In the genomic region with DNA sequence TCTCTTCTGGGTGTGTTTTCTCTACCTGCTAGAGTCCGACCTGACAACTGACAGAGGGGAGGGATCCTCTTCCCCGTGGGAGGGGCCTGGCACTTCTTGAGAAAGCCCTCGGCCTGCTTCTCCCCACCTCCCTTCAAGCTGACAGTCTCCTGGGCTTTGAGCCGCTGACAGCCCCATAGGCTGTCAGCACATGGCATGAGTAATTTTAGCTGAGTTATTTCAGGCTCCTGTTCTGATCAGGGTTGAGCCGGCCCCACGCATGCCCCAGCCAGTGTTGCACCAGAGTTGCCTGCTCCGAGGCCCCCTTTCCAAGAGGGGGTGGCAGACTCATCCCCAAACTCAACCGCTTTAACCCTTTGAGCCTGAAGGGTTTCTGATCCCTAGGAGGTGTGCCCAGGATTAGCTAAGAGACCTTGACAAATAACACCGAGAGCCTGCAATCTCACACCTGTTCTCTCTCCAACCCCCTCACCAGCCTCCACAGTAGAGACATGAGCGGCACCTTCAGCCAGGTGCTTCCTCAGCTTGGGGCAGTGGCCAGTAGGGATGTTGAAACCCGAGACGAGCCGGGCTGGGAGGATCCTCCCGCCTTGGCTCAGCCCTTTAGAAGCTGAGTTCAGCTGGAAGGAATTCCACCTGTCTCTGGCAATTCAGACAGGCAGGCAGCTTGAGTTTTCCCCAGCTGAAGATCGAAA, we compare ENCODE assay signal across 8 mouse cellular contexts. TPM values are rescaled to one million over a fixed set of nuclear protein-coding genes. Genes with fewer than 3 reads are reported as not detected.
DNase-seq lines count a peak whose midpoint lies in the region; ATAC-seq and TF ChIP-seq lines count a peak whose summit lies in the region.

No protein-coding gene starts in this region.

- 0 out of 2 replicates have a peak, but pooled peaks cover 5% of the 10 kb centered on the region for H3K36me3 ChIP-seq in lung, postnatal 0 days (ENCODE audit: insufficient read depth, low read length)
- H3K36me3 ChIP-seq in stomach, postnatal 0 days (ENCODE audit: control insufficient read depth, insufficient read depth, low read length), result no peaks in the 10 kb centered on the region; the same call in 1 of the 2 replicates

- H3K27me3 ChIP-seq in lung, postnatal 0 days (replicated peaks; ENCODE audit: insufficient read depth, low read length), result no peaks in the 10 kb centered on the region; the same call in 1 of the 2 replicates
- H3K27me3 ChIP-seq in stomach, postnatal 0 days (ENCODE audit: control insufficient read depth, insufficient read depth, low read length), result no peaks in the 10 kb centered on the region

- no peak overlapping the region for H3K27ac ChIP-seq in lung, postnatal 0 days (ENCODE audit: low read length)
- H3K27ac ChIP-seq in stomach, postnatal 0 days (replicated peaks), result 0 out of 2 replicates have a peak overlapping the region, but pooled peaks have one; percentile 18

- no peak for ATAC-seq in lung, postnatal 0 days
- ATAC-seq in stomach, postnatal 0 days (ENCODE audit: low FRiP score, low TSS enrichment), result no peak

- H3K9ac ChIP-seq in lung, postnatal 0 days (replicated peaks; ENCODE audit: low read depth), result no peak overlapping the region
- H3K9ac ChIP-seq in stomach, postnatal 0 days (ENCODE audit: low read length), result no peak overlapping the region

- peaks cover 15% of the 10 kb centered on the region; the same call in 1 of the 2 replicates for H3K4me1 ChIP-seq in lung, postnatal 0 days (ENCODE audit: insufficient read depth, low read depth, low read length)
- H3K4me1 ChIP-seq in lung, adult 2 months (ENCODE audit: control insufficient read depth, insufficient read depth, low read length), result peaks cover 12% of the 10 kb centered on the region
- peaks cover 8% of the 10 kb centered on the region; the same call in 1 of the 2 replicates for H3K4me1 ChIP-seq in stomach, postnatal 0 days (replicated peaks; ENCODE audit: control insufficient read depth, insufficient read depth)

- H3K9me3 ChIP-seq in lung, postnatal 0 days (ENCODE audit: low read length), result no peaks in the 10 kb centered on the region
- no peaks in the 10 kb centered on the region for H3K9me3 ChIP-seq in stomach, postnatal 0 days (ENCODE audit: control insufficient read depth, low read length)

- TF ChIP-seq EP300 in lung, postnatal 0 days (IDR thresholded peaks at IDR 0.05), result no peak
- TF ChIP-seq EP300 in stomach, postnatal 0 days (optimal IDR thresholded peaks at IDR 0.05), result no peak

- H3K4me2 ChIP-seq in lung, postnatal 0 days (replicated peaks; ENCODE audit: low read depth, low read length), result 0 out of 2 replicates have a peak overlapping the region, but pooled peaks have one; percentile 3
- H3K4me2 ChIP-seq in stomach, postnatal 0 days (replicated peaks; ENCODE audit: low read depth), result 0 out of 2 replicates have a peak overlapping the region, but pooled peaks have one; percentile 17

- no peak for TF ChIP-seq CTCF in lung, postnatal 0 days (IDR thresholded peaks at IDR 0.05)
- no peak for TF ChIP-seq CTCF in lung, adult 2 months (IDR thresholded peaks at IDR 0.05; ENCODE audit: insufficient read depth, low read length)
- TF ChIP-seq CTCF in stomach, postnatal 0 days (IDR thresholded peaks at IDR 0.05; ENCODE audit: low read depth), result no peak

- TF ChIP-seq POLR2A in lung, adult 2 months (IDR thresholded peaks at IDR 0.05; ENCODE audit: borderline replicate concordance, extremely low read depth, low read depth, low read length), result no peak

- no peak overlapping the region for H3K4me3 ChIP-seq in lung, postnatal 0 days (ENCODE audit: low read depth, low read length)
- no peak overlapping the region for H3K4me3 ChIP-seq in lung, adult 2 months (replicated peaks; ENCODE audit: extremely low read depth, low read depth, low read length)
- H3K4me3 ChIP-seq in stomach, postnatal 0 days (ENCODE audit: low read depth, low read length), result no peak overlapping the region

- peak; percentile 60 to 77 for DNase-seq in adrenal gland, adult (ENCODE audit: inconsistent age in 2 of 2, low spot score in 1 of 2)
- DNase-seq in adrenal gland, adult 8-10 months, result no peak
- DNase-seq in lung, postnatal 0 days (ENCODE audit: low spot score), result peak; percentile 48
- no peak for DNase-seq in lung, adult 2 months
- DNase-seq in heart, adult 9 months (ENCODE audit: low spot score in 2 of 2), result peak; percentile 75
- peak; percentile 35 to 71 for DNase-seq in kidney, postnatal 4 days
- DNase-seq in stomach, postnatal 0 days (ENCODE audit: low spot score), result peak; percentile 49
- DNase-seq in thymus, postnatal 25 days, result no peak

- WGBS in lung, postnatal 0 days, result 10% methylated on average over 15 of the region's 15 CpGs
- WGBS in lung, adult 2 months, result 32% methylated on average over 15 of the region's 15 CpGs
- 12% methylated on average over 15 of the region's 15 CpGs for WGBS in stomach, postnatal 0 days

RNA-seq across cellular contexts. Expression of a gene that starts 13.6 kb away (rescaled TPM):
- under 1 TPM in 2 of 4 experiments, not detected in 2; 0.10 to 0.31 TPM for total RNA-seq in adrenal gland, adult 8-10 months (2022)
- polyA plus RNA-seq in lung, postnatal 0 days (2015; fragmentation: Nextera tagmentation; extraction: Ambion mirVana), result 0.08 TPM in 1 of 2 replicates, not detected in the other
- polyA plus RNA-seq in lung, adult 2 months (2012; rRNA removed), result 0.25 and 0.34 TPM in 2 replicates
- not detected in 2 replicates for polyA plus RNA-seq in stomach, postnatal 0 days (2015; fragmentation: Nextera tagmentation; extraction: Ambion mirVana)

RNA-seq across cellular contexts. Expression of a gene that starts 19.1 kb away (rescaled TPM):
- 10 to 100 TPM; 13.7 to 22.0 (median 18.7) TPM for total RNA-seq in adrenal gland, adult 8-10 months (2022)
- 9.8 and 10.3 TPM in 2 replicates for polyA plus RNA-seq in lung, postnatal 0 days (2015; fragmentation: Nextera tagmentation; extraction: Ambion mirVana)
- 29.0 and 31.0 TPM in 2 replicates for polyA plus RNA-seq in lung, adult 2 months (2012; rRNA removed)
- 5.3 and 6.5 TPM in 2 replicates for polyA plus RNA-seq in stomach, postnatal 0 days (2015; fragmentation: Nextera tagmentation; extraction: Ambion mirVana)

RNA-seq across cellular contexts. Expression of a gene that starts 21.1 kb away (rescaled TPM):
- 10 to 100 TPM; 39.1 to 77.6 (median 51.7) TPM for total RNA-seq in adrenal gland, adult 8-10 months (2022)
- 11.0 TPM in 2 replicates for polyA plus RNA-seq in lung, postnatal 0 days (2015; fragmentation: Nextera tagmentation; extraction: Ambion mirVana)
- 5.7 and 9.2 TPM in 2 replicates for polyA plus RNA-seq in lung, adult 2 months (2012; rRNA removed)
- 11.6 and 20.2 TPM in 2 replicates for polyA plus RNA-seq in stomach, postnatal 0 days (2015; fragmentation: Nextera tagmentation; extraction: Ambion mirVana)

RNA-seq across cellular contexts. Expression of a gene that starts 25.4 kb away (rescaled TPM):
- total RNA-seq in adrenal gland, adult 8-10 months (2022), result 1 to 10 TPM in 1 of 4 experiments, under 1 TPM in 3; 0.20 to 1.1 (median 0.93) TPM
- 0.29 and 0.30 TPM in 2 replicates for polyA plus RNA-seq in lung, postnatal 0 days (2015; fragmentation: Nextera tagmentation; extraction: Ambion mirVana)
- polyA plus RNA-seq in lung, adult 2 months (2012; rRNA removed), result 0.27 TPM in 1 of 2 replicates, not detected in the other
- polyA plus RNA-seq in stomach, postnatal 0 days (2015; fragmentation: Nextera tagmentation; extraction: Ambion mirVana), result 0.05 TPM in 1 of 2 replicates, not detected in the other

RNA-seq across cellular contexts. Expression of a gene that starts 25.4 kb away (rescaled TPM):
- total RNA-seq in adrenal gland, adult 8-10 months (2022), result 10 to 100 TPM; 29.8 to 36.7 (median 31.5) TPM
- polyA plus RNA-seq in lung, postnatal 0 days (2015; fragmentation: Nextera tagmentation; extraction: Ambion mirVana), result 18.8 and 19.0 TPM in 2 replicates
- polyA plus RNA-seq in lung, adult 2 months (2012; rRNA removed), result 24.6 and 25.0 TPM in 2 replicates
- polyA plus RNA-seq in stomach, postnatal 0 days (2015; fragmentation: Nextera tagmentation; extraction: Ambion mirVana), result 22.0 and 22.2 TPM in 2 replicates

Comparison
In these comparisons a context has a peak if more than half of its experiments do, and no peak if none do; other contexts are left out.
1. DNase-seq: peak in adrenal gland, adult (2 of 2), lung, postnatal 0 days (single experiment), heart, adult 9 months (2 of 2), kidney, postnatal 4 days (2 of 2) and stomach, postnatal 0 days (single experiment); none in adrenal gland, adult 8-10 months (single experiment), lung, adult 2 months (single experiment) and thymus, postnatal 25 days (single experiment).